Mouse (Mus musculus): ENCODE measurements at regions not wholly inside any gene's neighbourhood (a gene's known extent, or its start where the extent isn't known, plus 50 kb on each side); places are given as distances from the start of the nearest gene placed in this dataset.

DNA sequence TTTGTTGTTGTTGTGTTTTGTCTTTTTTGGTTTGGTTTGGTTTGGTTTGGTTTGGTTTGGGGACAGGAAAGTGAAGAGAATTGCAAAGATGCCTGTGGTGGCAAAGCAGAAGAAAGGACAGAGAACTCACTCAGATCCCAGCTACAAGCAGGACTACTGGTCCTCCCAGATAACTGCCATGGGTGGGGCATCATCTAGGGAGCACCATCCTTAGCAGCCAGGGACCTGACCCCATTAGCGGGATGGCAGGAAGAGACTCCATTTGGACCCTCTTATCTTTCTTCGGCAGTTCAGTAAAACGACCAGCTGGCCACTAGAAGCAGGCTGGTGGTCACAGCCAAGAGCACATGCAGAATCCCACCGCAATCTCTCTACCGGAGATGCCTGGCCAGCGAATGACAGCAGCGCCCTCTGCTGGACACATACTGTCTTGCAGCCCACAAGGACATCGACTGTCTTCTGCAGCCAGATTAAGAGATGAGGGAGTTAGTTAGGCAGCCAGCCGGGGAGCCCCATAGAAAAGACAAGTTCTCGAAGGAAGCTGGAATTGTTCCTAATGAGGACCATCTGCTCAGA lies 119.8 kb downstream of the Gm9195 start:
- peak; percentile 68 for DNase-seq (ENCODE audit: low read depth, low spot score)

- no peak for DNase-seq (ENCODE audit: low read depth, low spot score)
Measured at GRCm38 (mm10) chr14:72360829-72361520, 130.7 kb downstream of the Gm9195 start.

GRCm38 (mm10) chr14:72360181-72360580 lies 131.5 kb downstream of the Gm9195 start:
- DNase-seq (ENCODE audit: low read depth, low spot score): no peak

DNA sequence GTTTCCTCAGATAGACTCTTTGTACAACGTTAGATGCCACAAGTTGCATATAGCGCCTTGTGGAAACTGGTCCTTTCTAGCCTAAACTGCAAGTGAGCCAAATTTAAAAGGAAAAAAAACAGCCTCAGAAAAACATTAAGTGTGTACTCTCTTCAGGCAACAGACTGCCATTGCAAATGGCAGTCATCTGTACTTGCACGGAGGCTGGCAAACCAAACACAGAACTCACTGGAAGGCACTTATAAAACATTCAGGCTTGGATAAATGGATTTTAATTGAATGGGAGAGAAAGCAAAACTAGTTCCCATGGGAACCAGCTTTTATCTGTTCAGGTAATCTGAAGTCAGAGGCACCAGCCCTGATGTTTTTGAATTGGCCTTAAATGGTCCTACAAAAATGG lies 133.7 kb downstream of the Gm9195 start:
- no peak for DNase-seq (ENCODE audit: low read depth, low spot score)

DNA sequence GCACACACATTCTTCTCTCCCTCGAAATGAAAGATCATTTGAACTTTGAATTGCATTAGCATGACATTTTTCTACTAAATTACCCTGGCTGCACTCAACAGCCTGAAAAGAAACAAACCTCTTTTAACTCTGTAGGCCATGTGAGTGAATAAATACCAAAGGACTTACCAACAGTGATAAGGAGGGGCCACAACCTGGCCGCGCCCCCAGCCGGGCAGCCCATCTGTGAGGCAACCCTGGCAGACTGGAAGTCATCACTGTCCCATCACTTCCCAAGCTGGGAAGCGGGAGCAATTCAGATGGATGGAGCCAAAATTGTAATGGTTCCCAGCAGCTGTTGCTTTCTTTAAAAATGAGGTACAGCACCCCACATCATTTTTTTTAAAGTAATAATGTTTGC lies 149.5 kb downstream of the Gm9195 start:
- no peak for DNase-seq (ENCODE audit: low read depth, low spot score)

- DNase-seq (ENCODE audit: low read depth, low spot score): no peak
Measured at GRCm38 (mm10) chr14:72341590-72342154, 150.0 kb downstream of the Gm9195 start.

DNA sequence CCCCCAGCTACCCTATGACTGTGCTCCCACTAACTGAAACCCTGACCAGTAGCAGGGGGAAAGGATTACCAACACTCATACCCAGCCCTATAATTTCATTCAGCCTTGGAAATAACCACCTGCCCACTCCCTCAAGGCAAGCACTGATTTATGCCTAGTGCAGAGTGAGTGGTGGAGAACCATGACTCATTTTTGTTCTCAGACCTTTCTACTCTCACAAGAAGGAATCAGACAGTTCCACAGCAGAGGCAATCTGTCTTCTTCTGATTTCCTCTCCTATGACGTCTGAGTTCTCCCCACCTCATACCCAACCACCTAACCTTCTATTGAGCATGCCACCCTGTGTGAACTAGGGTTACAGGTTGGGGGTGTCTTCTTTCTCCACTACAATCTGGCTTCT lies 153.6 kb downstream of the Gm9195 start:
- DNase-seq (ENCODE audit: low read depth, low spot score): no peak

DNA sequence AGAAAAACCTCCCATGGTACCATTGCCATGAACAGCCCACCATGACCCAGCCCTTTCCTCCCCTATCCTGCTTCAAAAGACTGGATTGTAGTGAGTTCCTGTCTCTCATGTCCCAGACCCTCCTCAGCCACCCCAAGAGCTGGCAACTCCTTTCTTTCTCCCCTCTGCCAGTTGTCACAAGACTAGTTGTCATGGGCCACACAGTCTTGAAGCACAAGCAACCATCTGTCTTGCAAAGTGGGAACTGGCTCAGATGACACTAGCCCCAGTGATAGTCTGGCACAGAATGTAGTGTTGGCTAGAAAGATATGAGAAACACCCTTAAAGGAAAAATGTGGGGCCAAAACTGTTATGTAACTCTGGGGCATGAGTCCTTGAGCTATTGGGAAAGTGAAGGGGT lies 187.8 kb downstream of the Gm9195 start:
- no peak for DNase-seq (ENCODE audit: low read depth, low spot score)

DNA sequence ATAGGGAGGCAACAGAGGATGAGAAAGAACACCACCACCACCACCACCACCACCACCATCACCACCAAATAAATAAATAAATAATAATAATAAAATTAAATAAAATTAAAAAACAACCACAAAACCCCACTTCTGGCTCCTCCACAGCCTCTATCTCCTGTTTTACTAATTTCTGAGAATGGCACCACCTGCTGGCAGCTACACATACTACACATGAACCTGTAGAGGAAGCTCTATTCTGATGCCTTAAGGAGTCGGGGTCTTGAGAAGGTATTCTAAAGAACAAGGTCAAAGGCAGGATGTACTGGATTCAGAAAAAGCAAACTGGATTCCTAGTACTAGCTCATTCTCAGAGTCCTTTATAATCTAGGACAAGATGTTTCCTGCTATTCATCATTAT lies 191.6 kb downstream of the Gm9195 start:
- DNase-seq (ENCODE audit: low read depth, low spot score): peak; percentile 38

- no peak for DNase-seq (ENCODE audit: low read depth, low spot score)
Measured at GRCm38 (mm10) chr14:72294631-72295030, 197.0 kb downstream of the Gm9195 start.

DNA sequence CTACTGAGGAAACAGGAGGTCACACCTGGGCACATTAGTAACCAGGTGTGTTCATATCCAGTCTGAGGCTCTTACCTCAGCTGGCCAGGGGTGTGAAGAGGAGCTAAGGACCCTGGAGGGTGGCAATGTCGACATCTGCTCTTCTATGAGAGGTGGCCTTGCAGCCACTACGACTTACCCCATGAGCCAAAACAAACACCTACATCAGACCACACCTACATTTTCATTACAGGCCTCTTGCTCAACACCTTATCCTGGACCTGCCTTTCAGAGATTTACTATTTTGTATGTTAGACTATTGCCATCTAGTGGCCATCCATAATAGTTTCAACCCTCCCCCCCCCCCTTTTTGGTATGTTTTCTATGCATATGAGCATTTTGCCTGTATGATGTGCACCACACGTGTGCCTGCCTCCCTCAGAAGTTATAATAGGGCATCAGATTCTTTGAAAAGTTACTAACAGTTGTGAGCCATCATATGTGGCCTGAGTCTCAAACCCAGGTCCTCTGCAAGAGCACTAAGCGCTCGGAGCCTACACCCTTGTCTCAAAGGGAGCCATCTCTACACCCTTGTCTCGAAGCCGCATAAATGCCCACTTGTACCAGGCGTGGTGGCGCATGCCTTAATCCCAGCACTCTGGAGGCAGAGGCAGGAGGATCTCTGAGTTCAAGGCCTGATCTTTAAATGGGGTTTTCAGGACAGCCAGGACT lies 197.8 kb downstream of the Gm9195 start:
- peak; percentile 19 for DNase-seq (ENCODE audit: low read depth, low spot score)

- DNase-seq (ENCODE audit: low read depth, low spot score): no peak
Measured at GRCm38 (mm10) chr14:72292656-72293299, 198.9 kb downstream of the Gm9195 start.

DNA sequence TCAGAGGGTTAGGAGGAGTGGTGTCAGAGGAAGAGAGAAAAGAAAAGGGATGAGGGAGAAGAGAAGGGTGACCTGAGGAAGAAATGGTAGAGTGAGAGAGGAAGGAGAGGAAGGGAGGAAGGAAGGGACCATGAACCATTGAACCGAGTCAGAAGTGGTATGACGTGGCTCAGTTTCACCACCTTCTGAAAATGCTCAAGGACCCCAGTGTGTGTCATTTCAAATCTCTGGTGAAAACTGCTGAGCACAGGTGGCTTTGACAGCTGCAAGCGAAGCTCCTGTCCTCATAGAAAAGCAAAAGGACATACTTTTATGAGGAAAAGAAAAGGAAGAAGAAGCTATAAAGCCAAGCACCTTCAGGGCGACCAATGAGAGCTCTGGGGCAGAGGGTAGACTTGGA lies 214.3 kb downstream of the Gm9195 start:
- no peak for DNase-seq (ENCODE audit: low read depth, low spot score)

- DNase-seq (ENCODE audit: low read depth, low spot score): no peak
Measured at GRCm38 (mm10) chr14:72259255-72259654, 232.4 kb downstream of the Gm9195 start.

DNA sequence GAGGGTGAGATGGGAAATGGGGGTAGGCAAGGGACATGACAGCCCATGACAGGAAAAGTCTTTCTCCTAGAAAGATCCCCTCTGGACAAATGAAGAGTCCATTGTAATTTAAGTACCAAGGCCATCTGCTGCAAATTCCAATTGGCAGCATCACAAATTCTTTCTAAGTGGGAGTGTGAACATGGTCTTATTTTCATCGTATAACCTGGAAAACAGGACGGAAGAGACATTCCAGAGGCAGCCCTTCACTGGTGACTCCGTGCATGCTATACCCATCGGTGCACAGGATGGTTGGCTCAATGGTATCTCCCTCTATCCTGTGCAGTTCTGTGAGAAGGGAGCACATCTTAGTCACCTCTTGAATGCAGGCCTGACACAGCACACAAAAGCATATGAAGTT lies 249.8 kb downstream of the Gm9195 start:
- no peak for DNase-seq (ENCODE audit: low read depth, low spot score)

GRCm38 (mm10) chr14:72240272-72240671 lies 251.4 kb downstream of the Gm9195 start:
- DNase-seq (ENCODE audit: low read depth, low spot score): no peak

DNA sequence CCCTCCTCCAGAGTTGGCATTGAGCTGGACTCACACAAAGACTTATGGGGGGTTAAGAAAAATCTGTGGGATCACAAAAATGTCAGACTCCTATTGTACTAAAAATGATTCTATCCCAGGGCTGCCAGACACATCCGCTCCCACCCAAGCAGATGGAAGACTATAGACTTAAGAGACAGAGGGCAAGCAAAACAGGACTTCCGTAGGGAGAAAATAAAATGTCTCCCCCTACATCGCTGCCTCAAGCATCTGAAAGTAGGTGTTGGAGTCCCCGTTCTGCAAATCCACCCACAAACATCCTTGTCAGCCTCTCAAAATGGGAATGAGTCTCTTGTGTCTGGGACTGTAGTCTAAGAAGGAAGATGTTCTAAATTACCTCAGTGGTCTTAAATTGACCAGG lies 253.3 kb downstream of the Gm9195 start:
- DNase-seq (ENCODE audit: low read depth, low spot score): no peak

DNA sequence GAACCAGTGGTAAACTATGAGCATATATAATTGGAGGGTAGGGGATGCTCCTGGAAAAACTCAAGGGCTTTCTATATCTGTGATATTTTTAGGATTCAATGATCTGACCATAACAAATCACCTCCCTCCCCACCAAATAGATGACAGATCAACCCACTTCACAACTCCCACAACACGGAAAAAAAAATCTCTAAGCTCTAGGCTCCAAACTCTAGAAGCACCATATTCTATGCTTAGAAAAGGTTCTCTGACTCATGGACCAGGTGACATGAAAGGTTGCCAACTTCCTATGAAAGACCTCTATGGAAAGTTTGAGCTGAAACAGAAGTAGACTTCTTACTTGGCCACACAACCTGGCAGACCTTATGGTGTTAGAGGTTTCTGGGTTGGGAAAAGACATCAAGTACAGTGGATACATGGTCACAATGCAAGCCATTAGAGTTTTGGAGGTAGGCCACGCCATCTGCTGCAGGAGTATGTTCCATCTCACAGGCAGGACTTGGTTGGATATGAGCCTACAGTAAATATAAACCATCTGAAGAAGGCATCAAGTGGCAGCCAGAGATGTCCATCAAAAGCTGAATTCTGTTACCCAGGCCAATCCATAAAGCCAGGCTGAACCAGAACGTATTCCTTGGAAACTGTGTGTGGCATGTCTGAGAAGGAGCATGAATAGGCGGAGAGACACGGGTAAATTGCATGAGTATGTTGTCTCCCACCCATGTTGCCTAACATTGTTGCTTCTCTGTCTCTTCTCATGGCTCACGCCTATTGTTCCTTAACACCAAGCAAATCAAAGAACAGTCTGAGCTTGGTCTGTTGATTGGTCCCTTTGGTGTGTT lies 257.2 kb downstream of the Gm9195 start:
- DNase-seq (ENCODE audit: low read depth, low spot score): no peak

- no peak for DNase-seq (ENCODE audit: low read depth, low spot score)
Measured at GRCm38 (mm10) chr14:72227853-72228252, 263.8 kb downstream of the Gm9195 start.

DNA sequence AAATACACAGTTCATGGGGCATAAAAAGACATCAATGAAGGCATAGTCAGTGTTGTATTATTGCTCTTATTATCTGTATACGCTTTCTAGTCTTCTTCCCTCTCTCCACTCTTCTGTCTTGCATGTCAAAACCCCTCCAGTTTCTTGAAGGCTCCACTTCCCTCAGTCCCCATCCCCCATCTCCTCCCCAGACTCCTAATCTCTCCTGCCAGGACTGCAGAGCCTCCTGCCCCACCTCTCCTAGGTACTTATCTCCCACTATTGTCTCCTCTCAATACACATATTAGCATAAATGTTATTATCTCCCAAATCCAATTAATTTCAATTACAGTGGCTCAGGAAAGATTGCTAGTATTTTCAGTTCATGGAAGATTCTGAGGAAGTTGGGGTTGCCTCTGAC lies 264.2 kb downstream of the Gm9195 start:
- no peak for DNase-seq (ENCODE audit: low read depth, low spot score)

DNA sequence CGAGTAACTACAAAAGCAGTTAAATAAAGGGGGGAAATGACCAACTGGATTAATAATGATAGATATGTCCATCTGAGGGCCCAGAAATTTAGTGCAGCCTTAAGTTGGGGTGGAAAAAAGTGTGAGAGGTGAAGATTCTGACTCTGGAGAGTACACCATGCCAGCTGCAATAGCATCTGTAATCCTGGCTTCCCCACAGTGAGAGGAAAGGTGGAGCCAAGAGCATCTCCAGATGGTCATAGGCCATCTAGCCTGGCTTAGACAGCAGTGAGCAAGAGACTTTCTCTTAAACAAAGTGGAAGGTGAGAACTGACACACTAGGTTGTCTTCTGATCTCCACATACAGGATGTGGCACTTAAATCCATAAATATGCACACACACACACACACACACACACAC lies 264.7 kb downstream of the Gm9195 start:
- no peak for DNase-seq (ENCODE audit: low read depth, low spot score)
